Mouse (Mus musculus) brown adipose tissue, adult 24 weeks (tissue): Measurements from ENCODE around the gene Gpr45. TPM values are rescaled to one million over a fixed set of nuclear protein-coding genes. Genes with fewer than 3 reads are reported as not detected.

Source experiments
- H3K27ac ChIP-seq: fragments of 200-500 bp; replicated peaks from 2 replicates; pipeline ENCODE4 v1.5.1; 2012; ENCODE audit warnings: low read depth, mild to moderate bottlenecking, low read length
- H3K4me1 ChIP-seq: fragments of 200-500 bp; 2 replicates; pipeline ENCODE4 v1.6.1; 2012; ENCODE audit warnings: low read length, mixed read lengths; ENCODE audit not compliant: control insufficient read depth, insufficient read depth, insufficient read length
- H3K4me3 ChIP-seq: fragments of 200-500 bp; 2 replicates; pipeline ENCODE4 v1.5.1; 2012; ENCODE audit warnings: low read depth, mild to moderate bottlenecking, low read length, moderate library complexity; ENCODE audit not compliant: insufficient read depth
- polyA plus RNA-seq: library from polyadenylated mRNA; stranded (reverse); fragments of >200 nt; gene quantifications from 2 replicates; pipeline ENCODE4 v1.2.4, GENCODE M21; 2012; ENCODE audit not compliant: missing spikeins, insufficient read depth, insufficient read length

The Gpr45 gene
- polyA plus RNA-seq: not detected in 2 replicates

DNA sequence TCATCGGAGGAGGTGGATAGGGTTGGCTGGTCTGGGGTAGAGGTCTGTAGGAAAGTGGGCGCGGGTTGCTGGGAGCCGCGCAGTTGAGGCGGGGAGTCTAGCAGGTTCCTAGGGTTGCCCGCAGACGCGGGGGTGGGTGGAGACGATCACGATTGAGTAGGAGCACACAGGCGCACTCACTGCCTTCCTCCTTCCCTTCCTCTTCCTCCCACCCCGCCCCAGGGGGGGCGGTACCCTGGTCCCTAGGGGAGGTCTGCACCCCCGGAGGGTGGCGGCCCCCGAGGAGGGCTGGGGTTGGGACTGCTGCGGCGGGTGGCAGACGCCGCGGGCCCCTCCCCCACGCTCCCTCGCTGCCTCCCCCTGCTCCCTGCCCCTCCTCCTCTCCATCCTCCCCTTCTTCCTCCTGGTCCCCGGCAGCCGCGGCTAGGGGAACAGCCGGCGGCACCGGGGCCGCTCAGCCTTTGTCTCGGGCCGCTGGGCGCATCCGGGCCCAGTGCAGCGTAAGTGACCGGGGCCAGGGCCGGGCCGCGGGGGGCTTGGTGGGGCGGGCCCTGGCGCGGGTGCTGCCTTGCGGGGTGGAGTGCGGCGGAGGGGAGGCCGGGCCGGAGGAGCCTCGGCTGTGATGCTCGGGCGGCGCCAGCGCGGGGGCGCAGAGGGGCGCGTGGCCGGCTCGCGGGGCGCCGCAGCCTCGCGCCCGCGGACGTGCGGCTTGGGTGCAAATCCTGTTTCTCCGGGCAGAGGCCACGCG is at the start of gene Gpr45:
Gpr45 (plus strand) TSS at position 139 of the 748 bp plus-strand sequence.
- Histone ChIP-seq H3K4me1 (no peaks in the 10 kb centered on the region; the same call in 1 of the 2 replicates), H3K4me3 (peak within 1 kb of the TSS; percentile 33), H3K27ac (no peak within 1 kb of the TSS)

- H3K4me1 ChIP-seq: no peaks in the 10 kb centered on the region
- H3K27ac ChIP-seq: no peak overlapping the region
- H3K4me3 ChIP-seq: no peak overlapping the region
These were observed 47.5 kb upstream of the Gpr45 start for GRCm38 (mm10) chr1:42905148-42905547.

- Histone ChIP-seq H3K27ac (no peak overlapping the region), H3K4me3 (no peak overlapping the region), H3K4me1 (no peaks in the 10 kb centered on the region)
These were observed 46.0 kb upstream of the Gpr45 start for GRCm38 (mm10) chr1:42906696-42907095.

- no peak overlapping the region for H3K4me3 ChIP-seq
- H3K4me1 ChIP-seq: no peaks in the 10 kb centered on the region
- H3K27ac ChIP-seq: no peak overlapping the region
These were observed 45.5 kb upstream of the Gpr45 start for GRCm38 (mm10) chr1:42907153-42907552.

- Histone ChIP-seq H3K27ac (no peak overlapping the region), H3K4me1 (no peaks in the 10 kb centered on the region), H3K4me3 (no peak overlapping the region)
These were observed 37.6 kb upstream of the Gpr45 start for GRCm38 (mm10) chr1:42915062-42915461.

GRCm38 (mm10) chr1:42916719-42917118 is 36.0 kb upstream of the Gpr45 start:
- Histone ChIP-seq H3K4me1 (no peaks in the 10 kb centered on the region), H3K4me3 (no peak overlapping the region), H3K27ac (no peak overlapping the region)

GRCm38 (mm10) chr1:42917908-42918307 is 34.8 kb upstream of the Gpr45 start:
- no peak overlapping the region for H3K4me3 ChIP-seq
- H3K4me1 ChIP-seq: no peaks in the 10 kb centered on the region
- no peak overlapping the region for H3K27ac ChIP-seq

- no peaks in the 10 kb centered on the region for H3K4me1 ChIP-seq
- H3K4me3 ChIP-seq: no peak overlapping the region
These were observed 28.7 kb upstream of the Gpr45 start for GRCm38 (mm10) chr1:42923924-42924323.

DNA sequence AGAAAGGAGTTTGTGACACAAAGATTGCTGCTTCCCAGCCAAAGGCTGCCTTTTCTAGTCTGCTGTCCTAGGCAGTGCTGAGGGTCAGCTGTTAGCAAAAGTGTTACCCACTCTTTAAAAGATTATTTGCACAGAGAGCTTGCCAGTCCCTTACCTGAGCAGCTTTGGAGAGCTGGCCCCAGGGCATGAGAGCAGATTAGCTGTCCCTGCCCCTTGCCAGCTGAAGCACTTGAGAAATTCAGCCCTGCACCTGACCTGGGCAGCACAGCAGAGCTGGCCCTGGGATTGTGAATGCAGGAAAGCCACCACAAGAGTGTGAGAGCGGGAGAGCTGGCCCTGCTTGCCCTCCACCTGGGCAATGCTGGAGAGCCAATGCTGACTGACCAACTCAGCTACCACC is 19.1 kb upstream of the Gpr45 start:
- Histone ChIP-seq H3K4me3 (no peak overlapping the region), H3K4me1 (no peaks in the 10 kb centered on the region), H3K27ac (no peak overlapping the region)

More at GRCm38 (mm10) chr1:42923924-42924323, 28.7 kb upstream of the Gpr45 start:
- H3K27ac ChIP-seq: no peak overlapping the region

GRCm38 (mm10) chr1:42948486-42948885 is 4.2 kb upstream of the Gpr45 start:
- Histone ChIP-seq H3K27ac (no peak overlapping the region), H3K4me1 (no peaks in the 10 kb centered on the region; the same call in 1 of the 2 replicates), H3K4me3 (no peak overlapping the region)

GRCm38 (mm10) chr1:42953482-42953822 is 780 bp downstream of the Gpr45 start:
- no peak overlapping the region for H3K27ac ChIP-seq
- peak overlapping the region; percentile 33 for H3K4me3 ChIP-seq
- H3K4me1 ChIP-seq: no peaks in the 10 kb centered on the region; the same call in 1 of the 2 replicates

DNA sequence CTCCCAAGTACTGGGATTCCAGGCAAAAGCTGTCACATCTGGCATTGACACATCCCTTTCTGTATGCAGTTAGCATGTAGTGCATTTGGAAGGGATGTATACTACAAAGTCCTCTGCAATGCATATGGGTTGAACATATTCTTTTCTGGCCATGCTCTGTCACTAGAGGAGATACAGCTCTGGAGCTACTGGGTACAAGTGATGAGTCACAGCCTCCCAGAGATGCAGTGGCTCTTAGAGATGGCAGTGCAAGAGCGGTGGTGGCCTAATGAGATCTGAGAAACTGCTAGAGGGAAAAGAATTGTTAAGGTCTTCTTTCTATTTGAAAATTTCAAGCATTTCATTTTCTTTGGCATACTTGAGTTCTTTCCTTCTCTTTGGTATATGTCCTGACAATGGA is 4.2 kb downstream of the Gpr45 start:
- no peak overlapping the region for H3K4me3 ChIP-seq

GRCm38 (mm10) chr1:42983082-42983771 is 30.6 kb downstream of the Gpr45 start:
- no peak overlapping the region for H3K27ac ChIP-seq
- no peak overlapping the region for H3K4me3 ChIP-seq

More for the DNA sequence above, 4.2 kb downstream of the Gpr45 start:
- H3K27ac ChIP-seq: no peak overlapping the region
- H3K4me1 ChIP-seq: no peaks in the 10 kb centered on the region

DNA sequence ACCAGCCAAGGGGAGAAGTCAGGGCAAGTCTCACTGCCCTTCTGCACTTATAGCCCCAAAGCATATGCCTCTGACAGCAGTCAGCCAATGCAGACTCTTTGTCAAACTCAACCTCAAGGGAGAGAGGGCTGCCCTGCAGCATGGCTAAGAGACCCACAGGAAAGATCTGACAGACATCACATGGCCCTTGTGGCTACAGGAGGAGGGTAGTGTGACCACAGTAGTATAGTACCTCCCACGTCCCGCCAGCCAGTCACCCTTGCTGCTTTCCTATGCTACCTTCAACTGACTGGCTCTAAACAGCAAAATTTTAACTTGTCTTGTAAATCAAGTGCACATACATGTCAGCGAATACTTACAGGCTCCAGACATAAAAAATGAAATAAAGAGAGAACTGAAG is 31.4 kb downstream of the Gpr45 start:
- Histone ChIP-seq H3K27ac (no peak overlapping the region), H3K4me3 (no peak overlapping the region), H3K4me1 (no peaks in the 10 kb centered on the region)

More at GRCm38 (mm10) chr1:42983082-42983771, 30.6 kb downstream of the Gpr45 start:
- no peaks in the 10 kb centered on the region for H3K4me1 ChIP-seq

- no peak overlapping the region for H3K27ac ChIP-seq
- H3K4me1 ChIP-seq: no peaks in the 10 kb centered on the region
- H3K4me3 ChIP-seq: no peak overlapping the region
These were observed 36.3 kb downstream of the Gpr45 start for GRCm38 (mm10) chr1:42988996-42989395.
